Mouse (Mus musculus): ENCODE measurements around the gene Ets2.
A peak's percentile ranks its signal among the peaks of the same experiment; 100 is the strongest.
"Not testable (repeated sequence)": the region's sequence is repeated elsewhere in the genome, so short reads cannot be mapped to it uniquely, and the experiment has no call there.

Ets2 gene

DNA sequence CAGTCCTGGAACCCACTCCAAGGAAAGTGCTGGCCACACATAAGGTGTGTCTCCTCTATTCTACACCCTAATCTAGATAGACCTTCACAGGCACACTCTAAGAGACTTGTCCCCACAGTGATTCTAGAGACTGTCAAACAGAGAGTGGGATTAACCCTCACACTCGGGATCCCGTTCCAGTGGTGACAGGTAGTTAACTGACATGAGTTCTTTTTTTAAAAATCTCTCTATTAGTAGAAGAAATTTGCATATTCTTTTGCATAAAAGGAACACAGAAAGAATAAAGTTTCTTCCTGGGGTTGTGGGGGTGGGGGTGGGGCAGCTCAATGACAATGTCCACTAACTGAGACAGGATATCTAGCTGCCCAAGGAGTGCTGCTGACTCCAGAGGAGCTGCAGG lies 32.9 kb downstream of the Ets2 start:
- no peak for DNase-seq (ENCODE audit: low read depth, low spot score)

DNA sequence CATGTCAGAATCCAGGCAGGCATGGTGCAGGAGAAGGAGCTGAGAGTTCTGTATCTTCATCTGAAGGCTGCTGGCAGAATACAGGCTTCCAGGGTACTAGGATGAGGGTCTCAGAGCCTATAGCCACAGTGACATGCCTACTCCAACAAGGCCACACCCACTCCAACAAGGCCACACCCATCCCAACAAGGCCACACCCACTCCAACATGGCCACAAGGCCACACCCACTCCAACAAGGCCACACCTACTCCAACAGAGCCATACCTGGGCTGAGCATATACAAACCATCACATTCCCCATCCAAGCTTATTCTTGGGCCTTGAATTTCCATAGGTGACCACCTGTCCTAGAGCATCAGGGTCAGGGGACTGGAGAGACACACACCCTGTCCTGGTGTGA lies 34.2 kb downstream of the Ets2 start:
- DNase-seq (ENCODE audit: low read depth, low spot score) = no peak

DNA sequence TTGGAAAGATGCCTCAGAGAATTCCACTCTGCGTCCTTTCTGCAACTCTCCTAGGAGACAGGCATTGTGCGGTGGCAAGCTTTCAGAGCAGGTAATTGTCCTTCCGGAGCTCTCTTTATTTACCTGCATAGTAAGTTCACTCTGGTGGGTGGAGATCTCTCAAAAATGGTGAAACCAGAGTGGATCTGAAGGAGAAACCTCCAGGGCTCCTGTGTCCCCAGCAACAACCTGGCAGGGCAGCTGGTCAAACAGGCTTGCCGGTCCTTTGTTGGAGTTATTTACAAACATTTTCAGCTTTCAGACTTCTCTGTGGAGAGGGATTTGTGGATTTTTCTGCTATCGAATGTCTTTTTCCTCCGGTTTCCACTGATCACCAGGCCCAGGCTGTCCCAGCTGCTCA lies 34.6 kb downstream of the Ets2 start:
- no peak for DNase-seq (ENCODE audit: low read depth, low spot score)

DNA sequence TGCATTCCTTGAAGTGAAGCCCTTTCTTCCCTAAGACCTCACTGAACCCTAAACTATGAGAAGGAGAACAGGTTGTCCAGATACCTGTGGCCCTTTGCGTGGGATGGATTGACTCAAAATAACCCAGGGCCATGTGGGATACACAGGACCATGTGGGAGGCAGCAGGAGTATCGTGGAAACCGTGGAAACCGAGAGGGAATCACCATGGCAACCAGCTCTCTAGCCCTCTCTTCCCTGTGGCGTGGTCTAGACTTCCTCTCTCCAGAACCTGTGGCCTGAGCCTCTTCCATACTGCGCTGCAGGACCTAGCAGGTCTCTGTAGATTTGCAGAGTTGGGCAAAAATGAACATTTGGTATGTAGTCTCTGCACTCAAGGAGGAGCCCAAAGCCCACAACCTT lies 37.6 kb downstream of the Ets2 start:
- DNase-seq (ENCODE audit: low read depth, low spot score) = no peak

DNA sequence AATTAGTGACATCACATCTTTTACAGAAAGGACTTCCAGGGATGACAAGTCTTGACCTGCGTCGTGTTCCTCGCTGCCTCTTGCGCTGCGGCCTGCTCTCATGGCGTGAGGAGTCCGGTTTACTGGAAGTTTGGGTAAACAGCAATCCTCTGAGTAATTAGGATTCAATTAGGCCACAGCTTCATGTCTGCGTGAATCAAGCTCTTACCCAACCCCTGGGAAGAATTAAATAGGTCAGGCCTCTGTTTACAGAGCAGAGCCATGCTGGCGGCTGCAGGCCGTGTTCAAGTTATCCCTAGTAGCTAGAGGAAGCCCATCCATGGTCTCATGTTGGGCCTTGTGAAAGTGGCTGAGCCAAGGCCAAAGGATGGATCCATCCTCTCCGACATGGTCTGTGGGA lies 39.5 kb downstream of the Ets2 start:
- DNase-seq (ENCODE audit: low read depth, low spot score) = no peak

DNA sequence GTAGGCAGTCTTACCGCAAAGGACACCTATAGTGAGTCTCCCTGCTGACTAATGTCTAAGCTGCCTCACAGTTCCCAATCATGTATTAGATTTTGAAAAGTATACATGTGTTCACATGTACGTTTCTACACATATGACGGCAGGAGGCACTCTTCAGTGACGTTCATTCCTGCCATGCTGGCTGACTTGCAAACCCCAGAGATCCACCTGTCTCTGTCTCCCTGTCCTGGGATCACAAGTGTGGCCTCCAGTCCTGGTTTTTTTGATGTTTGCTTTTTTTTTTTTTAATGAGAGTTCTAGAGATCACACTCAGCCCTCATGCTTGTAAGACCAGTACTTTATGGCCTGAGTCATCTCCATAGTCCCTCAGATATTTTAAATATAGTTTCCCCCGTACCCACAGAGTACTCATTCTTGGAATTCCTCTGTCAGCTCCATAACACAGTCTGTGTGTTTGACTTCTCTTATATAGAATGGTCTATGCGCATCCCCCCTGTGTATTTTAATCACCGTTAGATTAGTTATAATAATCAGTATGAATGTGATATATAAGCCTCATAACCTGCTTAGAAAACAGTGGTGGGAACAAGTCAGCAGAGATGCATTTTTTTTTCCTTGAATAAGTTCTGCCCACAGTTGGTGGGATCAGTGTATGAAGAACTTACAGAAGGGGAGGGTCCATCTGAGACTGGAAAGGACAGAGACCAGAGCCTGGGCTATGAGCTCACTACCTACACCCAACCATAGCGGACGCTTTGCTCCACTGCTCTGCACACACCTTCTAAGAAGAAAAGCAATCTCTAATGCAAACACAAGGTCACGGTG lies 40.3 kb downstream of the Ets2 start:
- DNase-seq (ENCODE audit: low read depth, low spot score) = no peak

DNA sequence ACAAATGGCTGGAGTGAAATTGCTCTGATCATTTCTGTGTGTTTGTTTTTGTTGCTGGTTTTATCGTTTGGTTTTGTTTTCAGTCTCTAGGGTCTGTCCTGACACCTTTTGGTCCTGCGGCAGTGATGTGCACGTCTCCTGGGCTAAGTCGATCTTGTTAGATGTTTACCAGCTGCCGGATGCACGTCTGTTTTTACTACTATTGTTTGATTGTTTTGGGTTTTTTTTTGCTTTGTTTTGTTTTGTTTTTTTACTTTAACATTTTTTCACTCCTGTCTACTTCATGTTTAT lies 40.8 kb downstream of the Ets2 start:
- no peak for DNase-seq (ENCODE audit: low read depth, low spot score)

DNA sequence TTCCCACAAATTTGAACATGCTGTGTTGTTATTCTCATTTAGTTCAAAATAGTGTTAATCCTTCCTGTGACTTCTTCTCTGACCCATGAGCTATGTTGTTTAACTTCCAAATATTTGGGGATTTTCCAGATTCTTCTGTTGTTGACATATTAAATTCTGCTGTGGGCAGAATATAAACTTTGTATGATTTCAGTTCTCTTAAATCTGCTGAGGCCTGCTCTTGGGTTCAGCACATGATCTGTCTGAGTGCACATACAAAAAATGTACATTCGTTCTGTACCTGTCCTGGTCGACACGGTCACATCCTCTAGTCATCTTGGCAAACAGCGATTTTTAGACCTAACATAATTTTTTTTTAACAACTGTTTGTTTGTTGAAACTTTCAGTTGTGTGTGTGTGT lies 41.2 kb downstream of the Ets2 start:
- no peak for DNase-seq (ENCODE audit: low read depth, low spot score)

DNA sequence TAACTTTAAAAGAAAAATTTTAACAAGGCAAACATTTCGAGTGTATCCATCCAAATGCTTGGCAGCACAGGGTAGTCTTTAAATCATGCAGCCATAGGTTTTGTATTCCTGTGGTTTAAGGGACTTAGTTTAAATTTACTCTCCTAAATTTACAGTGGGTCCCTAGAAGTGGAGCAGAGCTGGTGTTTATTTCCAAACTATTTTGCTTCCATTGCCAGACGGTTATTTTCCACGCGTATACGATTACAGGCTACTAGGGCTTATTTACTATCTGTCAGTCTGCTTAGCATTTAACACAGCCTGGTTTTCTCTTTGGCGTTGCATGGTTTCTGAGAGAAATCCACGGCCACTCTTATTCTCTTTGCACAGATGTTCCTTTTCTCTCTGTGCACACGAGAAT lies 42.9 kb downstream of the Ets2 start:
- no peak for DNase-seq (ENCODE audit: low read depth, low spot score)

DNA sequence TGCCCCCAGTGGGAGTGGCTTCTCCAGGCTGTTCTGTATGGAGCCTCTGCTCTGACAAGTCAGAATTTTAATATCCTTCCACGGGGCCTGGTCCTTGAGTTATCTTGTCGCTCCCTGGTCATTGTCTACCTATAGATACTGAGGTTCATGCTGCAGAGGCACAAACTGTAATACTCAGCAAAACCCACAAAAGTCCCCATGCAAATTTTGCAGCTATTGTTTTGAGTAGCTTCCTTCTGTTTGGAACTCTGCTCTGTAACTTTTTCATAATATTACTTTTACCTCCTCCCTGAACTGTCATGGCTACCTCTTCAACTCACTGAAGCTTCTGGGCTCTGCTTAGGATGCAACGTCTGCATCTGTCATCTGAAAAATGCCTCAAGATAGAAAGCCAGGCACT lies 43.8 kb downstream of the Ets2 start:
- no peak for DNase-seq (ENCODE audit: low read depth, low spot score)

DNA sequence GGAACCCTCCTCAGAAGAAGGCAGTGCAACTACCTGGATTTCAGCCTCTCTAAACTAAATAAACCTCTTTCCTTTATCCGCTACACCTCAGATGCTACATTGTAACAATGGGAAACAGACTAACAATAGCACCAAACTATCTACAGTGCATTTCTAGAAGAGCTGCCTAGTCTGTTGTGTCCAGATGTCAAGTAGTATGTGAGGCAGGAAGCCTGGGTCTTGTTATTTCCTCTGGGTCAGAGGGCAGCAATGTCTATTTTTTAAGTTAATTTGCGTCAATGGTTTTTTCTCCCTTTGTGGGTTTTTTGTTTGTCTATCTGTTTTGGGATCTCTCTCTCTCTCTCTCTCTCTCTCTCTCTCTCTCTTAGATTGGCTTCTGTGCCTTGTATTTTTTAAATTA lies 44.7 kb downstream of the Ets2 start:
- no peak for DNase-seq (ENCODE audit: low read depth, low spot score)

DNA sequence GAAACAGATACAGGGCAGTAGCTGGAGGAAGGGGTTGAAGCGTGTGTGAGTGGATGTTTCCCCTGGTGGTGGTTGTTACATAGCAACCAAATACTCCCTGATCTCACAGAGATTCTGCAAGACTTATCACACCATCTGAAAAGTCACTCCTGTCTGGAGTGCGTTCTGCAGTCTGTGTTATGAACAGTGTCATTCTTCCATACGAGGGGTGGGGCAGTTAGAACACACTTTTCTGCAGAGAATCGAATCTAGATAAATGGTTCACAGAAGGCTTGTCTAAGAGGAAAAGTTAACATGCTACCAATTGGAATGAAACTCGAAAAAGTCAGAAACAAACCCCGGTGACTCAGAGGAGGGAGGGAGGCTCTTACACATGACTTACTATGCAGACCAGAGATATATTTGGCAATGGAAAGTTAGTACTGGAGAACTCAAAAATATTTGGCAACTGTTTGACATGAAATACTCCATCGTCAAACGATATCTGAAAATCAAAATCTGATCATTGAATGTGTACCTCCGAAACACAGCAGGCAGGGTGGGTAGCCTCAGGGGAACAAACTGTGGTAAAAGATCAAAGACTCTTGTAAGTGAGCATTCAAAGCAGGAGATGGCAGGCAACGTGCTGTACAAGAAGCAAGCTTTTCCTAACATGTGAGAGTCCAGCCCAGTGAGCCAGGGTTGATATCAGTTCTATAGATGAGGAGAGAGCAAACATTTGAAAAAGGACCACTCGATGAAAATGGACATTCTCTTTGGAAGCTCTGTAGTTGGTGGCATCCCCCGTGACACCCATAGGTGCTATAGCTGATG lies 47.6 kb downstream of the Ets2 start:
- DNase-seq (ENCODE audit: low read depth, low spot score) = no peak

DNA sequence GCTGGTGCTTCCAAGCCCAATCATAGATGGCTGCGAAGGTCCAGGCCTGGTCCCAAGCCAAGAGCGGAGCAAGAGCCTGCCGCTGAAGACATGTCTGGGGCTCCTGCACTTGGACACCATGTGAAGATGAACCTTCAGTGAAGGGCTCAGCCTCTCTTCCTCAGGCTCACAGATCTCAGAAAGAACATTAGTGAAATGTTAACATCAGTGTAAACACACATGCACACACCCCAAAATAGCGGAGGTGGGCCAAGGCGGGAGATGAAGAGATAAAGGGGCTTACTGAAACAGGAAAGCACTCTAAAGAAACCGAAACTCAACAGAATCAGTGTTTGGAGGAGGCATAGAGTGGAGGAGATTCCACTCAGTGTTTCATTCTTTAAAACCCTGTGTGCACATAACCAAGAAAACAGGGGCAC lies 48.3 kb downstream of the Ets2 start:
- no peak for DNase-seq (ENCODE audit: low read depth, low spot score)

DNA sequence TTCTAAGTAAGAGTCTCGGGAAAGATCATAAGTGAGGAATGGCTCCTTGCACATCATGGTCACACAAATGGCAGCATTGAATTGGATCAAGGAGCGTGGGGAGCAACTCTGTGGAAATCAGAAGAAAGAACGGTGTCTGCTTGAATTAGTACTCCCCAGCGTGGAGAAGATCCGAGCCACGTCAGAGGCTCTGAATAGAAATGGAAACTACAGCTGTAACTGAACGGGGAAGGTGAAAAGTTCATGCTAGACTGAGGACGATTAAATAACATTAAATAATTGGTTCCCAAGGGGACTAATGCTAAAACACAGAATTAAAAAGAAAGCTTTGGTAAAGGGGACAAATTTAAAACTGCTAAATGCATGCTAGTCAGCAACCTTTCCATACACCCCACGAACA lies 50.6 kb downstream of the Ets2 start:
- DNase-seq (ENCODE audit: low read depth, low spot score) = peak; percentile 46

DNA sequence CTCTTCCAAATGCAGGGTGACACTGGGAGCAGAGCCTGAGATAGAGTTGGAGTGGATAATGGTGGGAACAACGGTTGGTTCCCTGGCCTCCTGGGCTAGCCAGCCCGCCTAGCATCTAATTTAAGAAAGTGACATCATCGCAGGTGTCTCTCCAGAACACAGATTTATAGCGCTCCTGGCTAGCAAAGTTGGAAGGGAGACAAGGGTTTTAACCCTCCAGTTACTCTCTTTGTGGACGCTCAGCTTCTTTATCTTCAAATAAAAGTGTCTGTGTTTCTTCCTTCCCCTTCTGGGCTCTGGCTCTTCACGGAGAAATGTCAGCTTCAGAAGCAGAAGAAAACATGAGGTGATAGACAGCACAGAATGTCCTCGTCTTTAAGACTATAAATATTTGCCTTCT lies 51.4 kb downstream of the Ets2 start:
- peak; percentile 53 for DNase-seq (ENCODE audit: low read depth, low spot score)

DNA sequence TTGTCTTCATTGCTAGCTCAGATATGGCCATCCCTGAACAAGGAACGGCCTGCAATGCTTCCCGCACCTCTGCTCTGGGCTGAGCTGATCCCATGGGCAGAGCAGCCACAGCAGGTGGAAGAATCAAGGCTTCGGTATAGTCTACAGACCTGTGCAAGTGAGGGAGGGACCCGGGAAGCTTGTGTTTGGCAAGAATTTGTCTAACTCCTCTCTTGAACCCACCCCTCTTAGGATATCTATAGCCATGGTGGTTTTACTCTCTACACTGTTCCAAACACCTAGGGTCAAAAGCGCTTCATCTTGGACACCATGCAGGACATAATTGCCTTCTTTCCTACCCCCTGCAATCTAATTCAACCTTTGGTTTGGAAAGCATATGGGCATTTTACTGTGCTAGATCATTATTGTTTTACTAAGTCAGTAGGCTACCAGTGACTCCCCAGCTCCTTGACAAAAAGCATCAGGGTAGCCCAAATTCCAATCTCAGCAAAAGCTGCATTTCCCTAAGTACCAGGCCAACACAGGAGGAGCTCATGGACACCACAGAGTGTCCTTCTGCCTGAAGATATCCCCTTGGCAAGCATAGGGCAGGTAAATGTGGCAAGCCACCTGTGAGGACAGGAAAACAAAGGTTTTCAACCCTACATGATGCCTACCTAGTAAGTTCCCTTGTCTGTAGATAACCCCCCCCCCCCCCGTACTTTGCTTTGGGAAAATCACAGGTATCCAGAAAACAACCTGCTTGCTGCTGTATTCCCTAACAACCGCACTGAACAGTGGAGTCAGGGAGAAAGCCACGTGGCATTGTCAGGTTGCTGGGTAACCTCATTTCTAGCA lies 57.5 kb downstream of the Ets2 start:
- DNase-seq (ENCODE audit: low read depth, low spot score) = no peak

DNA sequence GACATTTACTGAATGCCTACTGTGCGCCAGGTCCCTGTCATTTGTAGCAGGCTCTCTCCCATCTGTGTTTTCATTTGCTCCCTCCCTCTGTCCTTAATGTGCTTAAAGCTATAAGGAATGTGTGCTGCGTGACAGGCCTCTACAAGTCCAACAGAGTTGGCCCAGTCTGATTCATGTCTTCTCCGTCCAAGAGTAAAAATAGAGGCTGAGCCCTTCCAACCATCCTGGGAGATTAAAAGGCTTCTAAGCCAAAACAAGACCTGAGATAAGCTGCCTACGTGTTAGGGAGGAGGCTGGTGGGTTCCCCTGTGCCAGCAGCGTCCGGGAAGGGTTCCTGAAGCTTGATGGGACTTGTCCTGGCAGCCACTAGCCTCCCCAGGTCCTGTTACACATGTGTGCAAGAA lies 58.1 kb downstream of the Ets2 start:
- peak; percentile 91 for DNase-seq (ENCODE audit: low read depth, low spot score)

DNA sequence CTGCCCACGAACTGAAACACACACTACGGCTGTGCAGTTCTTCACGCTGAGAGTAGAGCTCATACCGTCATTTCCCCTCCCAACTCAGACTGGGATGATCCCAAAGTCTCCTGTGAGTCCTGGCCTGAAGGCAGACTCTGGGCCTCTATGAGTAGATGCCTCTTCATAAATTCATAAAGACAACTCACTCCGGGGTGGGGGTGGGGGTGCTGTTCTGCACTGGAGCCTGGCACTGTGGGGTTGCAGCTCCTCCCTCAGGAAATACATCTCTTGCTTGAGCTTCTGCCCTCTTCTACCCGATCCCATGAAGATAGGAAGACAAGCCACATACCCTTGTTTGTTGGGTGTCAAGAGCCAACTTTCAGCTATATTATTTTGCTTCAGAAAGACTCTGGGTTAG lies 59.9 kb downstream of the Ets2 start:
- no peak for DNase-seq (ENCODE audit: low read depth, low spot score)

DNA sequence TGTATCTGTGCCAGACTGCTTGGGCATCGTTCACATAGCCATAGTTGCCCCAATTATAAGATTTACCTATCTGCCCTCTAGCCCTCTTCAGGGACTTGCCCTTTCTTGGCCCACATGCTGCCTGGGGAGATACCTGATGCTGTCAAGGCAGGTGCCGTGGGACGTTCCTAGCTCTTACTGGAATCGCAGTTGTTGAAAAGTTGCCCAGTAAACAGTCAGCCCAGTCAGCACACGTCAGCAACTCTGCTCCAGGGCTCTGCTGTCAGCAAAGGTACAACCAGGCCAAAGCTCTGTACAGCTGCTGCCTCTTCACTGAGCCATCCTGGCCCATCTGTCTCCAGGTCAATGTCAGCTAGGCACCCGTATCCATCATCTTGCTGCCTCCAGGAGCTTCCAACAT lies 61.3 kb downstream of the Ets2 start:
- DNase-seq (ENCODE audit: low read depth, low spot score) = peak; percentile 93

DNA sequence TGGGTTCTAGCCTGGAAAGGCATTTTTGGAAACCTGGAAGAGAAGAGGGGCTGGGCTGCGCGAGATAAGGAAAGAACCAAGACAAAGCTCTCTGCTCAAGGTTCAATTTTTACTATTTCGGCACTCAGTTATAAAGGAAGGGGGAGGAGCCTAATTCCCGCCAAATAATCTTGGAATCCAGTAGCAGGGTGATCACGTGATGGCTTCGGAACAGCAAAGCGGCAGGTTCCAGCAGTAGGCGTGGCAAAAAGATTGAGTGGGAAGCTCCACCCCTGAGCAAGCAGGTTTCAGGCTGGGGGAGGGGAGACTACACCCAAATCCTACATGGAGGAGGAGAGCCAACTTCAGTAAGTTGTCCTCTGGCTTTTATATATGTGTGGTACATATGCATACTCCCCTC lies 62.2 kb downstream of the Ets2 start:
- not testable (repeated sequence) for DNase-seq (ENCODE audit: low read depth, low spot score)

DNA sequence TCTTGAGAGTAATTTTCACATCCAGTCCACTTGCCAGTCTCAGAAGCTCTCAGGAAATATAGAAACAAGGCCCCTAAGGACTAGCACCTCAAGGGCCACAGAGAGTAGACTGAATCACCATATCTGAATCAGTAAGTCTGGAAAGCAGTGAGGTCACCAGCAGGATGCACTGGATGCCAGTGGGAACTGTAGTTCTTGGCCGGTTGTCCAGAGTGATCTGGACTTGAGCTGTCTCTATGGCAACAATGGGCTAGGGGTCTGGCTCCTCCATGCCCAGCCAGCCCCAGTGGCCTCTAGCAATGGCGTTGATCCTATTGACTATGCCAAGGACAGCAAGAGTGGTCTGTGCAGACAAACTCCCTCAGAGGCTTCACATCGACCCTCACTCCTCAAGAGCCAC lies 64.3 kb downstream of the Ets2 start:
- no peak for DNase-seq (ENCODE audit: low read depth, low spot score)

DNA sequence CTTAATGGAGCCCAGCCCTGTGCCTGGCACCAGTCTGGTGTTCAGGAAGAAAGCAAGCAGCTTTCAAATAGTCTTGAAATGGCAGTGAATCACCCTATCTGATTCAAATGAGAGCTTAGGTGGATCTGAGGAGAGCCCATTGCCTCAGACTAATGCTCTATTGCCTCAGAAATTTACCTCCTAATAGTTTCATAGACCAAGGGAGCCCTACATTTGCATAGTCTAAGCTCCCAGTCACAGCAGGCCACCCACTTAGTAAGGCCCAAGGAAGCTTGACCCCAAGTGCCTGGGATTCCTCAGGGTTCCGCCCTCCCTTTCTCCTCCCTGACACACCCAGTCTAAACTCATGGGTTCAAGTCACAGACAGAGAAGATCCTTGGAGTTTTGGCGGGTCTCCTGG lies 65.4 kb downstream of the Ets2 start:
- no peak for DNase-seq (ENCODE audit: low read depth, low spot score)

Measured in skeletal muscle tissue, adult 2 months (tissue).